Mouse (Mus musculus) left cerebral cortex, adult 9 months (tissue): ENCODE measurements around the gene Lyl1.

Experiments
- DNase-seq, 2 experiments: peaks; one replicate each; pipeline ENCODE4 v3.0.0; 2022; ENCODE audit warnings: low spot score in 2 of 2

Gene Lyl1

DNA sequence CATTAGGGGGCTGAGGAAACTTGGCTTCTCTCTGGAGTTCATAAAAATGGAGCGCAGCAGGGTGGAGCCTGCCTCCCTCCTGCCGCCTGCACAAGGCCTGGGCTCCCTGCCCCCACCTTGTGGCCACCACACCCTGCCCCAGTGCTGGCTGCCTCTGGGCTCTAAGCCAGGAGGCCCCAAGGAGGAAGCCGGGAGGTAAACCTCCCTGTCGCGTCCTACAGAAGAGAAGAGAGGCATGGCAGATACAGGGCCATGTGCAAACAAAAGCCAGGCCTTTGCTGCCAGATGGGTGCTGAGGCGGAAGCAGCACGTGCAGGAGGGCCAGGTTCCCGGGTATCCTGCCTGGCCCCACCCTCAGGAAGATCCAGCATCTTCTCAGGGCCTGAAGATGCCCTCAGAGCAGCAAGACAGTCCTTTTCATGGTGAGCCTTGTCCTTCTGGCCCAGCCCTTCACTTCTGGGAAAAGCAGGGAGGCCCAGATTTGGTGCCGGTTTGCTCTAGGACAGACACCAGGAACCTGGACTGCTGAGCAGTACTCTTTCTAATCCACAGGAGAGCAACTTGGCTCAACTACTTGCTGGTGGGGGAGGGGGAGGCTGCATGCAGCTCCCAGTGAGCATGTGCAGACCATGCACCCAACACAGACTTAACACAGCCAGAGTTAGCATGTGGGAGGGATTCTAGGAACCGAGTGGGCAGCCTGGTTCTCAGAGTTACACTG, 21.8 kb downstream of the Lyl1 start, which contains the start of gene G430095P16Rik:
Gene G430095P16Rik (plus strand): TSS at position 158 of the 721 bp plus-strand sequence.
- DNase-seq: peak in 1 of 2 experiments; percentile 76

GRCm38 (mm10) chr8:84723571-84723900, 22.3 kb downstream of the Lyl1 start:
- no peak for DNase-seq

DNA sequence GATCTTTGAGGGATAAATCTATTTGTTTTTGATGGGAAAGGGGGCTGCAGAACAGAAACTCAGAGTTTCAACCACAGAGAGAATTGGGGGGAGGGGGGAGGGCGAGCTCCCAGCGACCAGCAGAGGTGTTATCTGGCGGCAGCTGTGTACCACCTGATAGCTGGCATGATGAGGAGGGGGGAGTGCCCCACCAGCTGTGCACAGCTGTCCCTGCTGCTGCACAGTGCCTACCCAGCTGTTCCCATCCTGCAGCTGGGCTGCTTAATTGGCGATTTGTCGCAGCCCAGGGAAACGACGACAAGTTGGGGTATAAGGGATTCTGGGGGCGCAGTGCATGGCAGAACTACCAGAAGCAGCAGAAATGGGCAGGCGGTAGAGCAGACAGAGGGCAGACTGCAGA, 23.4 kb downstream of the Lyl1 start:
- DNase-seq: no peak

DNA sequence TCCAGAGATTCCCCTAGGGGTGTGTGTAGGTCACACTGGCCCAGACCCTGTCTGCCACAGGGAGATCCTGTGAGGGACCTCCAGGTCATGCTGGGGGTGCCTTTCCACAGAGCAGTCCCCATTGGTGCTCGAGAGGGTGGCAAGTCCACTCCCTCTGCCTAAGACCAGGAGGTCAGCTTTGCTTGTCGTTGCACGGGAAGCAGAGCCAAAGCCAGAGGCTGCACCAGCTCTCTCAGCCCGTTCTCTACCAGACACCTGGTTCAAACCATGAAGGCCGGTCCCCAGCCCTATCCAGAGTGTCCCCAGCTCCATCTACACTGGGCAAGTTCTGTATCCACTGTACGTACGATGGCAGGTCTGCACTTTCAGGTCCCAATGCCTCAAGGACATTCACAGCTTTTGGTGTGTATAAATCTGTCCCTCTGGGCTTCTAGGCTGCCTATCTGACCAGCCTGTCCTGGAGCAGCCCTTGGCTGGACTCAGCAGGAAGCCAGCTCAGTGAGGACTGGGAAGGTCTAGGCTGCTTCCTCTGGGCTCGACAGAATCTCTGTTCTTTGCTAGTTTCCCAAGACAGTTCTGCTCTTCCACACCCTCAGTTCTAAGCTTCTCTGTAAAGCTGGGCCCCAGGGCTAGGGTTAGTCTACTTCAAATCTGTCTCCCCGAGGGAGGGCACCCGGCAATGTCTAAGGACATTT, 24.1 kb downstream of the Lyl1 start:
- DNase-seq: no peak

- DNase-seq: peak in 1 of 2 experiments; percentile 70
Measured at GRCm38 (mm10) chr8:84725941-84726259, 24.6 kb downstream of the Lyl1 start.

DNA sequence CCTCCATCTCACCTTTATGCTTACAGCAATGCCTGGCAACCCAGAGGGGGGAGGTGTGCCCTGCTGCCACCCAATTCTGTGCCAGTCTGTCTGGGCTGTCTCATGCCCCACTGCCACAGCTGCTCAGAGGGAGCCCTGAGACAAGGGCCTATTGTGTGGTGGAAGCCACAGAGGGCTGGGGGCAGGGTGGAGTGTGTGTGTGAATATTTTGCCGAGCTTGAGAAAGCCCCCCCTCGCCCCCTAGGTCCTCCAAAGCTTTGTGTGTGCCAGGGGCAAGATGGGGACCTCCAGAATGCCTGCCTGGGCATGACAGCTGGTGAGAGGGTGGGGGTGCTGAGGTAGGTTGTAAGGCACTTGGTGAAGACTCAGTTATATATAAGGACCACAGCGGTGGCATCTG, 27.2 kb downstream of the Lyl1 start:
- DNase-seq: no peak

DNA sequence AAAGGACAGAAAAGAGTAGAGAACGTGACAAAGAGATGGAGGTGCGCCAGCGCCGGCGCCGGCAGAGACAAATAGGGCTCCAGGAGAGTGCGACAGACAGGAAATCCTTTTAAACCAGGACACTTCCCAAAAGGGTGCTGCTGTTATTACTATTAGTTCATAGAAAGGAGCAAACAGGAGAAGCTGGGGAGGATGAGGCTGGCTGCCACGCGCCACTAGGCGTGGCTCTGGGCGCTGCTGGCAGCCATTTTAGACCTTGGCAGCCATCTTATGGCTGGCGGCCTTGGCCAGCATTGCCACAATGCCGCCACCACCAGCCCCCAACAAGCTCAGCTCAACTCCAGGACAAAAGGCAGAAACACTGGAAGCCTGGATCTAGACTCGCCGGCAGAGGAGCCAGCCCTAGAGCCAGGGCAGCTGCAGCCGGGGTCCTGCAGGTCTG, 28.7 kb downstream of the Lyl1 start:
- no peak for DNase-seq

DNA sequence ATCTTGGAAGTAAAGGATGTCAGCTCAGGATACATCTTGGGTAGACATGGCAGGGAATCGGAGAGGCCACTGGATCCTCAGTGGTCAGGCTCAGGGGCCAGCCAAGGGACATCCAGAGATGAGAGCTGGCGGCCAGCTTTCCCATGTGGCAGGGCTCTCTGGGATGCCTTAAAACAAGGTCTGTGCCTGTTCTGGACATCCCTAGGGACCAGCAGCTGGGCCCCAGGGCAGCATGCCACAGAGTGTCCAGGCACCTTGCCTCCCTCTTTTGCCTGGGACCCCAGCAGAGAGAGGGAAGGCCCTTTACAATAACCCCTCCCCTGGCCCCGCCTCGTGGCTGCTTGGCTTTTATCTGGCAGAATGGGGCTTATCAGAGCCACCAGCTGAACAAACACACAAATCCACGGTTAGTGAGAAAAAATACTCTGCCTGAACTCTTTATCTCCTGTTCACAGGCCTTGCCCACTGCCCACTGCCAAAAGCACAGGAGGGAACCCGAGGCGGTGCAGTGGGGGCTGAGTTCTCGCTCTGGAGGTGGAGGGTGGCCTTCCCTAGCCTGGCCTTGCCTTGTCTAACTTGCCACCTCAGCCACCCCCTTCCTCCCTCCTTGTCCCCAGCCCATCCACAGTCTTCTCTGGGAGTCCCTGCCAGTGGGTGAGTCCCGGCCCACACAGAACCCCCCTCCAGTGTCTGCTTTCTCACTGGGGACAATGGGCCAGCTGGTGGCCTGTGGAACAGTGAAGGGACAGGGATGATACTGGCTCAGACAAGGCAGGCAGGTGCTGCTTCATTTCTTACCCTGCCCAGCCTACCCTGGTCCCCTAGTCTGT, 29.5 kb downstream of the Lyl1 start:
- no peak for DNase-seq

- no peak for DNase-seq
Measured at GRCm38 (mm10) chr8:84731371-84732177, 30.3 kb downstream of the Lyl1 start.

GRCm38 (mm10) chr8:84732545-84732944, 31.3 kb downstream of the Lyl1 start:
- peak in 1 of 2 experiments; percentile 62 for DNase-seq

GRCm38 (mm10) chr8:84732996-84733395, 31.7 kb downstream of the Lyl1 start:
- no peak for DNase-seq

DNA sequence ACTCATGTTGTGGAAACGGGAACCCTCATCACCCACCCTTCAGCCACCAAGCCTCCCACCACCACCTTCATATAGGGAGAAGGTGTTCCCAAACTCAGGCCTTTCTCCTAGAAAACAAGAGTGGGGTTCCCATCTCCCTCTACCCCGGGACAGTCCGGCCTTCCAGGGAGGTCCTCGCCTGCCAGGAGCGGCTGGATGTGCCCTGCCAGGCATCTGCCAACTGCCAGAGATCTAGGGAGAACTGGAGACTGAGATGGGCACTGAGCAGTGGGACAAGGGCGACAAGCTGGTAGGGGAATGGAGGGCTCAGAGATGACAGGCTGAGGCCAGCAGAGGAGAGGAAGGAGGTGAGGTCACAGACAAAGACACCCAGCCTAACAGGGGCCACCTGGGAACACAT, 32.7 kb downstream of the Lyl1 start:
- no peak for DNase-seq

GRCm38 (mm10) chr8:84734680-84735079, 33.4 kb downstream of the Lyl1 start:
- no peak for DNase-seq

DNA sequence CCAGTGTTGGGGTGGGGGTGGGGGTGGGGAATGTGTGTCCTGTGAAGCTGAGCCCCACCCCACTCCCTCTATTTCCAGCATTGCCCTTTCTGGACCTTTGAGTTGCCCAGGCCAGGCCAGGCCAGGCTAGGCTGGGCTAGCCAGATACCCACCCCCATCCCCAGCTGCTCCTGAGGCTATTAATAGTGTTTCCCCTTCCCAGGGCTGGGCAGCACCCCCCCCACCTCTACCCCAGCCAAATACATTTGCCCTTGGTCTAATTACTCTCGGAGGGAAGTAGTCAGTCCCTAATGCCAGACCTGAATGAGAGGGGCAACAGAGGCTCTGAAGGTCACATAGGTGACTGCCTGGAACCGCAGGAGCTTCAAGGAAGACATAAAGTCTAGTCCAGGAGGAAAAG, 34.3 kb downstream of the Lyl1 start:
- no peak for DNase-seq

- DNase-seq: no peak
Measured at GRCm38 (mm10) chr8:84736521-84736920, 35.3 kb downstream of the Lyl1 start.

- DNase-seq: peak in 1 of 2 experiments; percentile 77
Measured at GRCm38 (mm10) chr8:84737608-84738007, 36.4 kb downstream of the Lyl1 start.

DNA sequence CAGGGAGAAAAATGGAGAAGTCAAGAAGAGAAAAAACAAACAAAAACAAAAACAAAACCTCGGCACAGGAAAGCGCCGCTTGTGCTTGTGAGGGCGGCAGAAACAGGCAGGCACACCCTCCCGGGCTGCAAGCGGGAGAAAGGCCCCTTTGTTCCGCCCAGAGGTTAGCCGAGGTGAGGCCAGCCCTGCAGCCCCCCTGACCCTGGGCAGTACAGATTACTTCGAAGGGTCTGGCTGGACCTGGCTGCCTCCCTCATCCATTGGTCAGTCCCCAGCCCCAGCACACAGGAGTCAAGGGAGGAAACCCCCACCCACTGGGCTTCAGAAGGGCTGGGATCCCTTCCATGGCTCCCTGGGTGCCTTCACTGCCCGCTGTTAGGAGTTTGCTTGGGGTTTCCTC, 37.0 kb downstream of the Lyl1 start:
- DNase-seq: no peak

DNA sequence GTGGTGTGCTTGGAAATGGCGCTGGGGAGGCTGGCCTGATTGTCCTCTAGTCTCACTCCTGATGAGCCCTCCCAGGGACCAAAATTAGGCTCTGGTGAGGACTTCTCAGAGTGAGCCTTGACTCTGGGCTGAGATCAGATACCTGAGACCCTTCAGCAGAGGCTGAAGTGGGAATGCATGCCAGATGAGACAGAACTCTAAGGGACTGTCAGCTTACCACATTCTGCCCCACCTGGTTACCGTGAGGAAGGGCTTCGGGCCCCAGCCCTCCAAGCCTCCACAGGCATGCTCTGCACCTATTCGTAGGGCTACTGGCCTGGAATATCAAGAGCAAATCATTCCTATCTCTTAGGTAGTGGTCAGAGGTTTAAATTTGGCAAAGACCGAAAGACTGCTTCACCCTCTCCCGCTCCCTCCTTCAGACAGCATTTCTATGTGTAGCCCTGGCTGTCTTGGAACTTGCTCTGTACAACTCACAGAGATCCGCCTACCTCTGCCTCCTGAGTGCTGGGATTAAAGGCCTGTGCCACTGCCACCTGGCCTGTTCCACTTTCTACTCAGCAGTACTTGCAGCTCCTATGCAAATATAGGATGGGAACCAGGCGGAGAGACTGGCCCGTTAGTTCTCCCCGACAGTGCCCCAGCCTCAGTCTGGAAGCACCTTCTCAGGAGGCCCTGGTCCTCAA, 37.6 kb downstream of the Lyl1 start:
- no peak for DNase-seq

DNA sequence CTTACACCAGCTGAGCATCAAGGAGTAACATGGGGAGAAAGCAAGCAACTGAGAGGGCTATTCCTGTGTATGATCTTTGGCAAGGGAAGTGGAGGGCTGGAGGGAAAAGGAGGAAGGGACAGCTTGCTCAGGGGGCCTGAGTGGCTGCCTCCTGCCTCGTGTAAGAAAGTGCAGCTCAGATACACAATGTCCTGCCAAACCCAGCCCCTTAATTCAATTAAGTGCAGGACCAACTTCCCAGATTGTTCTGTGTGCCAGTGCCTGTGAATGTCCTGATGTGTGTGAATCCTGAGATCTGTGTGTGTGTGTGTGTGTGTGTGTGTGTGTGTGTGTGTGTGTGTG, 38.1 kb downstream of the Lyl1 start:
- DNase-seq: no peak

DNA sequence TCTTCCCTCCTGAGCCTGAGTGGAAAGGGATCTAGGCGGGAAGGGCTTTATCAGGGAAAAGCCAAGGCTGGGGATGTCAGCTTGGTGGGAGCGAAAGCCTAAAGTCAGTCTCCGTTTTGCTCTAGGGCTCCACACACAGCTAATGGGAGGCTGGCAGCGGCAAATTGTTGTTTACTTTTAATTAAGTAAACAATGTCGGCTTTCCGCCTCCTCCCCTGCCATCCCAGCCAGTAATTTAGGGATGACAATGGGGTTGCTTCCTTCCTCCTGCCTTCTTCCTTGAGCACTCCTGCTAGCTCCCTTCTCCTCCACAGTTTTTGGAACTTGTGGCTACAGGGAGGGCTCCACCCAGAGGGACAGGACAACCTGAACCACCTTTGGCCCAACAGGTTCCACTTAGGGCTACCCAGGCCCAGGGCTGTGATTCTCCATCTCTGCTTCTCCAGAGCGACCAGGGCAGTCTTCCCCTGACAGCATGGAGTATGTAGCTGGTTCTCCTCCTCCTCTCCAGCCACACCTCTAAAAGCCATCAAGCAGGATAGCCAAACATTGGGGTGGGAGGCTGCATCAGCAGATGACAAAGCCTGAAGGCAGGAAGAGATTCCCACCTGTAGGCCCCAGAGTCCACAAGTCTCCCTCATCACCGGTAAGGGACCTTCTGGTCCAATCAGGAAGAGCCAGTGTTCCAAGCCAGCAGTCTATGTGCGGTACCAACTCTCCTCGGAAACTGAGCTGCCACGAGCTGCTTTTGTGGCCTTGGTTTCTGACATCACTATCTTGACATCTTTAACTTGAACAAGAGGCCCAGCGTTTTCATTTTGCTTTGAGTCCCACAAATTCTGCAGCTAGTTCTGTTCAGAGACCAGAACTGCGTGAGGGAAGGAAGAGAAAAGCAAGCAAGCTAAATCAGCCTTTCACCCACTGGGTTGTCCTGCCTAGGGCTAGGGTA, 39.9 kb downstream of the Lyl1 start:
- no peak for DNase-seq
